Mouse (Mus musculus): ENCODE data around the gene Iqsec2. TPM values are rescaled to one million over a fixed set of nuclear protein-coding genes. Genes with fewer than 3 reads are reported as not detected.
A peak's percentile ranks its signal among the peaks of the same experiment; 100 is the strongest.

Iqsec2 gene
- polyA plus RNA-seq, 1 experiment from 2014 or later, result 5.6 TPM

DNA sequence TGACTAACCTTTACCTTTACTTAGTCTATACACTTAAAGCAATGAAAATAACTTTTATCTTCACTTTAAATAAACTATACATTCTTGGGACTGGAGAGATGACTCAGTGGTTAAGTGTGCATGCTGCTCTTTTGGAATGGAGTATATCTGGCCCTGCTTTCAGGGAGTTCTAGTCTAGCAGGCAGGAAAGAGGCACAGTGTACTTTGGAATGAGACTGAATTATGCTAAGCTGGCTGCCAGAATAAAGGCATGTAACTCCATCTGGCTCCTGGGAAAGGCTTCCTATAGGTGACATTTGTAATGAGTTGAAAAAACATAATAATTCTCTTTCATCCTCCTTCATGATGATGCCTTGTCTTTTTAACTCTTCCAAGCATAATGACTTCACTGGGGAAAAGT, 43.1 kb downstream of the Iqsec2 start:
- ATAC-seq (ENCODE audit: low FRiP score), result no peak
- 0 out of 2 replicates have a peak, but pooled peaks cover 3% of the 10 kb centered on the region for H3K9me3 ChIP-seq
- H3K4me1 ChIP-seq (replicated peaks), result no peaks in the 10 kb centered on the region
- H3K27me3 ChIP-seq, result peaks cover 70% of the 10 kb centered on the region
- no peak overlapping the region for H3K27ac ChIP-seq
- H3K4me2 ChIP-seq, result no peak overlapping the region
- H3K4me3 ChIP-seq, result no peak overlapping the region
- no peak overlapping the region for H3K9ac ChIP-seq
- no peaks in the 10 kb centered on the region for H3K36me3 ChIP-seq

DNA sequence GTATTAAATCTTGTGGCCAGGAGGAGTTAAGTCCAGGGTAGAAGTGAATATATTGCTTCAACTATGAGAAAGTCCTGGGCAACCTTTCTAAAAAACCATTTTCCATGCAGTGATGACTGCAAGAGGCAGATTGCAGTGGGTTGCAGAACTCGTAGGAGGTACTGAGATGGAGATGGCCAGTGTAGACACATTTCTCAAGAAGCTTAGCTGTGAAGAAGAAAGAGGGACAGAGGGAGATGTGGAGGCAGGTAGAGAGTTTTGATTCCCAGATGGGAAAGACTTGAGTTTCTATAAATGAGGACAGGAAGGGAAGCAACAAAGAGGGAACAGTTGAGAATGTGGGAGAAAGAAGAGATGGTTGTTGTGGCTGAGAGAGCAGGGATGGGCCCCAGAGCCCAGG, 47.2 kb downstream of the Iqsec2 start:
- no peak overlapping the region for H3K27ac ChIP-seq
- no peaks in the 10 kb centered on the region for H3K4me1 ChIP-seq (replicated peaks)
- peaks cover 93% of the 10 kb centered on the region for H3K27me3 ChIP-seq
- H3K9me3 ChIP-seq, result 0 out of 2 replicates have a peak, but pooled peaks cover 3% of the 10 kb centered on the region
- no peak for ATAC-seq (ENCODE audit: low FRiP score)
- H3K4me3 ChIP-seq, result no peak overlapping the region
- no peaks in the 10 kb centered on the region for H3K36me3 ChIP-seq
- 86% methylated on average over 1 of the region's 1 CpGs for WGBS
- H3K9ac ChIP-seq, result no peak overlapping the region
- no peak overlapping the region for H3K4me2 ChIP-seq

DNA sequence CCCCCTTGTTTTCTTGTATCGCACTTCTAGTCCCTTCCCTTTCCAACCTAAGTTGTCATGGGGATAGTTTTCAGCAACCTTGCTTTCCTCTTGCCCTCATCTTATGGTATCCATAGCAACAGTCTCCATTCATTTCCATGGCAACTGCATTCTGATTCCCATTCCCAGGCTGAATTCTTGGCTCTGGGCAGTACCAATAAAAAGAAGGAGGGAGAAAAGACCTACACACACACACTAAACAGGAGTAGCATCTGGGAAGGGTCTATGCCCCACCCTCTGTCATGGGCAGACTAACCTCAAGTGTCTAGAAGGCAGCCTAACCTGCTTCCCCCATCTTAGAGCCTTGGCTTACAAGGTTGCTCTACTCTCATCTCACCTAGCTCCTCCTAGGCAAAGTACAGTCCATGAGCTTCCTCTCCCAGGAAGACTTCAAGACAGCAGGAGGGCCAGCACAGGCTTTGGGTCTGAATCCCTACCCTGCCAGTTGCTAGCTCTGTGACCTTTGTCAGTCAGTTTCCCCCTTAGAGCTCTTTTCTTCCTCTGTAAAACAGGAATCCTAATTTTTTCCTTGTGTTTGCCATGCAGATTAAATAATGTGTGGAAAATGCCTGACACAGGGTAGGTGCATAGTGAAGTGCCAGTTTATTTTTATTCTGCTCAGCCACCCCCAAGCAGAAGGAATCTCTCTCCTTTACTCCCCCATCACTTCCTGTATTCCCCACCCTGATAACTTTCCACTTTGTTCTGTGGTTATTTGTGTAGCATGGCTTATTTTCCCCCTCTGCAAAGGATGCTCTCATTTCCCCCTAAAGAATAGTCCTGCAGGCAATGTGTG, 54.0 kb downstream of the Iqsec2 start:
- WGBS, result 14% methylated on average over 1 of the region's 1 CpGs
- peaks cover 95% of the 10 kb centered on the region for H3K27me3 ChIP-seq
- peak; percentile 91 for ATAC-seq (ENCODE audit: low FRiP score)
- H3K36me3 ChIP-seq, result no peaks in the 10 kb centered on the region
- no peak overlapping the region for H3K4me3 ChIP-seq
- peak overlapping the region; percentile 86 for H3K27ac ChIP-seq
- H3K9me3 ChIP-seq, result no peaks in the 10 kb centered on the region
- peak overlapping the region; percentile 18; the same call in 1 of the 2 replicates for H3K4me2 ChIP-seq
- H3K9ac ChIP-seq, result no peak overlapping the region
- peaks cover 47% of the 10 kb centered on the region for H3K4me1 ChIP-seq (replicated peaks)

DNA sequence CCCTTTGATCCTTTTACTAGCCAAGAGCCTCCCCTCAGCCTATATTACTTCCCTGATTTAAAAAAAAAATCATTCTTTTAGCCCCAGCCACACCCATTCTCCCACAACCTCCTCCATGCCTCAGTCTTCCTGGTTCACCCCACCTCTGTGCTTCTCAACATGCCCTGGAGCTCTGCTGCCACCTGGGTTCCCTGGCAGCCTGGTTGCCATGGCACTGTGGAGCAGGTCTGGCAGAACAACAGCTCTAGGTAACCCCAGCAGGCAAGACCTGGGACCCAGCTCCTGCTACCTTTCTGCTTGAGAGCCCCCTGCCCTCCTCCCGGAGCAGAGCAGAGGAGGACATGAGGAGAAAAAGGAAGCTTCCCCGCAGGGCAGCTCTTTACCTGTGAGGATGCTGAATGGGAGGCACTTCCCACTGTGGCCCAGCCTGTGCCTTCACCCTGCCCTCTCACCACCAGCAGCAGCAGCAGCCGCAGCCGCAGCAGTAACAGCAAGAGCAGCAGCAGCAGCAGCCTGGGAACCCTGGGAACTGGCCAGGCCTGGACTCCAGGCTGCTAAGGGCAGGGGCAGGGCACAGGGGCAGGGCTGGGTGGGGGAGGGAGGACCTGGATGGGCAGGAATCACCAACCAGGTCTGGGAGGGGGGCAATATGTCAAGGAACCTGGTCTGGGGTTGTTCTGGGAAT, 57.8 kb downstream of the Iqsec2 start:
- no peaks in the 10 kb centered on the region for H3K9me3 ChIP-seq
- H3K36me3 ChIP-seq, result no peaks in the 10 kb centered on the region
- H3K27me3 ChIP-seq, result peaks cover 98% of the 10 kb centered on the region
- H3K4me3 ChIP-seq, result no peak overlapping the region
- no peak overlapping the region for H3K9ac ChIP-seq
- peaks cover 43% of the 10 kb centered on the region for H3K4me1 ChIP-seq (replicated peaks)
- ATAC-seq (ENCODE audit: low FRiP score), result 0 out of 2 replicates have a peak, but pooled peaks have one; percentile 21
- peak overlapping the region; percentile 23; the same call in 1 of the 2 replicates for H3K27ac ChIP-seq
- WGBS, result 17% methylated on average over 4 of the region's 4 CpGs
- no peak overlapping the region for H3K4me2 ChIP-seq

DNA sequence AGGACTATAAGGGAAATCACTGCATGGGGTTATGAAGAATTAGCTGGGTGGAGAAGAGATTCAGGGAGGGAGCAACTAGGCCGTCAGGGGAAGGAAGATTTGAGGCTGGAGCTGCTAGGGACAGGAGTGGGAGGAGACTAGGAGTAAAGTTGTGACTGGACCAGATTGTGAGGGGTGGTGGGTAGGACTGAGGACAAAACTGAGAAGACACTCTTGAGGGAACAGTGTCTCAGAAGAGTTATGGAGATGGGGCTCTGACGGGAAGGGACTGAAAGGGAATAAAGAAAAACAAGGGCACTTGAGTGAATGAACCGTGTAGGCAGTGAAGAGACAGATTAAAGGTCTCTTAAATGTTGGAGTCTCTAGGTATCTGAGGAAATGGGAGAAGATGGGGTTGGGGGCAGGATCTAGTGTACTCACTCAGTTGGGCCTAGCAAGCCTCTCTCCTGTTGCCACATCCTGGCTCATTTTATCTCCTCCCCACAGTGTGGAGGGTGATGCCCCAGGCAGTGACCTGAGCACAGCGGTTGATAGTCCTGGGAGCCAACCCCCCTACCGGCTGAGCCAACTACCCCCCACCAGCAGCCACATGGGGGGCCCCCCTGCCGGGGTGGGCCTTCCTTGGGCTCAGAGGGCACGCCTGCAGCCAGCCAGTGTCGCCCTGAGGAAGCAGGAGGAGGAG, 58.5 kb downstream of the Iqsec2 start:
- Histone ChIP-seq H3K4me1 (replicated peaks) (peaks cover 36% of the 10 kb centered on the region), H3K27me3 (peaks cover 98% of the 10 kb centered on the region), H3K4me3 (no peak overlapping the region), H3K27ac (peak overlapping the region; percentile 23; the same call in 1 of the 2 replicates), H3K9ac (no peak overlapping the region), H3K4me2 (no peak overlapping the region), H3K9me3 (no peaks in the 10 kb centered on the region), H3K36me3 (no peaks in the 10 kb centered on the region)
- 32% methylated on average over 8 of the region's 8 CpGs for WGBS
- ATAC-seq (ENCODE audit: low FRiP score), result no peak

DNA sequence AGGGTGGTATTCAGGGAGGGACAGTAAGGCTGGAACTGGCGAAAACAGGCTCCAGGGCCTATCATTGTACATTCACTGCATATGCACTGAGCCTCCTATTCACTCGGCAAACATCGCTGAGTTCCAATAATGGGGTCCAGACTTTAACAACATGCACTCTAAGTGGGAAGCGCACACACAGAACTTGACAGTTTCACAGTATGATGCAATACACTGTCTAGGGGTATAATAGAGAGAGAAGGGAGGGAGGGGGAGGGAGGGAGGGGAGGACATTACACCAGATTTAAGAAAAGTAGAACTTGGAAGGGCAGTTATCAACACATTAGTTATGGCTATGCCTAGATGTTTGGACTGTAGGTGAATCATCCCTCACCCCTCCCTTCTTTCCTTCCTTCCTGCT, 59.2 kb downstream of the Iqsec2 start:
- peaks cover 96% of the 10 kb centered on the region for H3K27me3 ChIP-seq
- WGBS, result 60% methylated on average over 4 of the region's 4 CpGs
- no peak overlapping the region for H3K27ac ChIP-seq
- no peak for ATAC-seq (ENCODE audit: low FRiP score)
- no peak overlapping the region for H3K4me2 ChIP-seq
- no peaks in the 10 kb centered on the region for H3K36me3 ChIP-seq
- H3K4me1 ChIP-seq (replicated peaks), result peaks cover 30% of the 10 kb centered on the region
- no peak overlapping the region for H3K4me3 ChIP-seq
- H3K9me3 ChIP-seq, result no peaks in the 10 kb centered on the region
- H3K9ac ChIP-seq, result no peak overlapping the region

DNA sequence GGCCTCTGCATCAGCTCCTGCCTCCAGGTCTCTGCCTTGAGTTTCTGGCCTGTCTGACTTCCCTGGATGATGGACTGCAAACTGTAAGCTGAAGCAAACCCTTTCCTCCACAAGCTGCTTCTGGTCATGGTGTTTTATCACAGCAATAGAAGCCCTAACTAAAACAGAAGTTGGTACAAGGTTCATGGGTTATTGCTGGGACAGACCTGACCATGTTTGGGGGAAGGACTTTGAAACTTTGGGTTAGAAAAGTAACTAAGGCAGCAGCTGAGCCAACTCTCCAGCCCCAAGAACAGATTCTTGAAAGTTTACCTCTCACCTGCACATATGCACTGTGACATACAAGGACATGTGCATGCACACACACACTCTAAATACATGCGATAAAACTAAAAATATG, 61.4 kb downstream of the Iqsec2 start:
- no peaks in the 10 kb centered on the region for H3K36me3 ChIP-seq
- no peak overlapping the region for H3K4me3 ChIP-seq
- H3K27ac ChIP-seq, result no peak overlapping the region
- H3K27me3 ChIP-seq, result peaks cover 97% of the 10 kb centered on the region
- no peak overlapping the region for H3K9ac ChIP-seq
- no peak overlapping the region for H3K4me2 ChIP-seq
- H3K4me1 ChIP-seq (replicated peaks), result peaks cover 19% of the 10 kb centered on the region; the same call in 1 of the 2 replicates
- H3K9me3 ChIP-seq, result no peaks in the 10 kb centered on the region
- 100% methylated on average over 1 of the region's 1 CpGs for WGBS
- no peak for ATAC-seq (ENCODE audit: low FRiP score)

DNA sequence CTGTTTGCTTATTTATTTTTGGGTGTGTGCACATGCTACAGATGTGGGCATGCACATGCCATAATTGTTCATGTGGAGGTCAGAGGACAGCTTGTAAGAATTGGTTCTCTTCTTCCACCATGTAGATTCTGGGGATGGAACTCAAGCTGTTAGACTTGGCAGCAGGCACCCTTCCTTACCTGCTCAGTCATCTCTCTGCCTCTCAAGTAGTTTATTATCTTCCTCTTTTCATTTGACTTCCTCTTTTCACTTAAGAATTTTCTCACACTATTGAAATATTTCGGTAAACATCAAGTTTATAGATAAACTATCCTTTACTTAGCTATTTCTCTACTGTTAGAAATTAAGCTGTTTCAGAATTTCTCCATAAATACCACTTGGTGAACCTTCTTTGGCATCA, 70.6 kb downstream of the Iqsec2 start:
- 89% methylated on average over 1 of the region's 1 CpGs for WGBS
- H3K27ac ChIP-seq, result no peak overlapping the region
- no peak for ATAC-seq (ENCODE audit: low FRiP score)

DNA sequence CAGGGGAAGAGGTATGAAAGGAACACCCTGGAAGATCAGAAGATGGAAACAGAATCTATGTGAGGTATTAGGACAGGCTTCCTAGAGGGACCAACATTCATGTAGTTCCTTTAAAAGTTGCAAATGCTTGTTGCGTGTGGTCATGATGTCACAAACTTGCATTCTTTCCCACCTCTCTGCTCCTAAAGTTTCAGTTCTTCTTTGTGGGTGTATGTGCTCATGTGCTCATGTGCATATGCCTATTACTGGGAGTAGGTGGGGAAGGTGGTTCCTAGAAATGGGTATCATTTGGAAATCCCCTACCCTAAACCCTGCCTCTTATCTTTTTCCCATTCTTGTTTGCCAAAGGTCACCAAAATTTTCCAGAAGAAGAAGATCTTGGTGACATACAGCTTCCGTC, 74.5 kb downstream of the Iqsec2 start:
- Histone ChIP-seq H3K27me3 (peaks cover 92% of the 10 kb centered on the region), H3K27ac (no peak overlapping the region), H3K4me3 (no peak overlapping the region), H3K4me1 (replicated peaks) (no peaks in the 10 kb centered on the region), H3K36me3 (peaks cover 3% of the 10 kb centered on the region; the same call in 1 of the 2 replicates), H3K4me2 (no peak overlapping the region), H3K9me3 (no peaks in the 10 kb centered on the region), H3K9ac (no peak overlapping the region)
- 96% methylated on average over 2 of the region's 2 CpGs for WGBS
- ATAC-seq (ENCODE audit: low FRiP score), result no peak

More for the DNA sequence above, 70.6 kb downstream of the Iqsec2 start:
- Histone ChIP-seq H3K9ac (no peak overlapping the region), H3K36me3 (peaks cover under 1% of the 10 kb centered on the region; the same call in 1 of the 2 replicates), H3K4me3 (no peak overlapping the region), H3K27me3 (peaks cover 94% of the 10 kb centered on the region), H3K4me2 (no peak overlapping the region), H3K9me3 (no peaks in the 10 kb centered on the region), H3K4me1 (replicated peaks) (no peaks in the 10 kb centered on the region)

DNA sequence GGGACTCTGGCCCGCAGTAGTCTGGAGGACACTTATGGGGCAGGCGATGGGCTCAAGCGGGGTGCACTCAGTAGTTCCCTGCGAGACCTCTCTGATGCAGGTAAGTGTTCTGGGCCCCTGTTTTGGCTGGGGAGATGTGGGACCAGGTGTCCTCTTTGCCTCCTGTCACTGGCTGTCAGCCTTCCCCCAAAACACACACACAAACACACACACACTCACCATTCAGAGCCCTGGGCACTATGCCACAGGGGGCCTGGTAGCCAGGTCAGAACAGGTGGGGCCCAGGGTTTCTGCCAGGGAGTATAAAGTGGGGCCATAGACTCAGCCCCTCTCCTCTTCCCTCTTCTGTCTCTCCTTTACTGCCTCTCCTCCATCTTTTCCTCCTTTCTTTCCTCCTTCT, 77.7 kb downstream of the Iqsec2 start:
- peaks cover 96% of the 10 kb centered on the region for H3K27me3 ChIP-seq
- no peaks in the 10 kb centered on the region for H3K4me1 ChIP-seq (replicated peaks)
- no peak overlapping the region for H3K9ac ChIP-seq
- peaks cover 3% of the 10 kb centered on the region; the same call in 1 of the 2 replicates for H3K36me3 ChIP-seq
- H3K4me3 ChIP-seq, result no peak overlapping the region
- 78% methylated on average over 4 of the region's 4 CpGs for WGBS
- H3K27ac ChIP-seq, result no peak overlapping the region
- no peak overlapping the region for H3K4me2 ChIP-seq
- ATAC-seq (ENCODE audit: low FRiP score), result no peak
- H3K9me3 ChIP-seq, result no peaks in the 10 kb centered on the region

DNA sequence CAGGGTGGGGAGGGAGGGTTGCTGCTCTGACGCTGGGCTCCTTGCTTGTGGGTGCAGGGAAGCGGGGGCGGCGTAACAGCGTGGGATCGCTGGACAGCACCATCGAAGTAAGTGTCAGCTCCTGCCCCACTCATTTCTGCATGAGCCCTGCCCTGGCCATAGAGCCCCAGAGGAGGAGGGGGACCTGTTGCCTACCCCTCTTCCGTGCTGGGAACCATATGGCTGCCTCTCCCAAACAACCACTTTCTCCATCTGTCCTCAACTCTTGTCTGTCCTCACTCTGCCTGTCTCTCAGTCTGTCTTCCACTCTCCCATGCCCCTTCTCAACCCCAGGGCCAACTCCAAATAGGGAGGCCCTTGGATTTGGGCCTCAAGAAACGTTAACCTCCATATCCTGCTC, 78.2 kb downstream of the Iqsec2 start:
- no peak overlapping the region for H3K27ac ChIP-seq
- H3K36me3 ChIP-seq, result peaks cover 3% of the 10 kb centered on the region; the same call in 1 of the 2 replicates
- H3K4me1 ChIP-seq (replicated peaks), result no peaks in the 10 kb centered on the region
- H3K4me3 ChIP-seq, result no peak overlapping the region
- H3K4me2 ChIP-seq, result no peak overlapping the region
- no peak overlapping the region for H3K9ac ChIP-seq
- no peak for ATAC-seq (ENCODE audit: low FRiP score)
- WGBS, result 61% methylated on average over 9 of the region's 9 CpGs
- peaks cover 96% of the 10 kb centered on the region for H3K27me3 ChIP-seq
- H3K9me3 ChIP-seq, result no peaks in the 10 kb centered on the region

DNA sequence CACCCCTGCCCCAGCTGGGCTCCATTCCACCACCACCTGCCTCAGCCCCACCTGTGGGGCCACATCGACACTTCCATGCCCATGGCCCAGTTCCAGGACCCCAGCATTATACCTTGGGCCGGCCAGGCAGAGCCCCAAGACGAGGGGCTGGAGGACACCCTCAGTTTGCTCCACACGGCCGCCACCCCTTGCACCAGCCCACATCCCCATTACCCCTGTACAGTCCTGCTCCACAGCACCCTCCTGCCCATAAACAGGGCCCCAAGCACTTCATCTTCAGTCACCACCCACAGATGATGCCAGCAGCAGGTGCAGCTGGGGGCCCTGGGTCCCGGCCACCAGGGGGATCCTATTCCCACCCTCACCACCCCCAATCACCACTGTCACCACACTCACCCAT, 79.2 kb downstream of the Iqsec2 start:
- Histone ChIP-seq H3K9ac (no peak overlapping the region), H3K4me1 (replicated peaks) (no peaks in the 10 kb centered on the region), H3K36me3 (peaks cover 3% of the 10 kb centered on the region; the same call in 1 of the 2 replicates), H3K4me3 (no peak overlapping the region), H3K9me3 (no peaks in the 10 kb centered on the region), H3K27ac (no peak overlapping the region), H3K27me3 (peaks cover 98% of the 10 kb centered on the region), H3K4me2 (no peak overlapping the region)
- WGBS, result 92% methylated on average over 6 of the region's 6 CpGs
- ATAC-seq (ENCODE audit: low FRiP score), result peak; percentile 63; the same call in 1 of the 2 replicates

Data from hindbrain, embryonic 13.5 days (tissue).